Mouse (Mus musculus) activated CD4-positive, CD25-positive, alpha-beta regulatory T cell, adult 4 months (primary cell): ENCODE measurements around the gene Olfr155. TPM values are rescaled to one million over a fixed set of nuclear protein-coding genes. Genes with fewer than 3 reads are reported as not detected.

Source experiments
- ATAC-seq: one replicate; pipeline ENCODE4 v1.8.0; 2017
- polyA plus RNA-seq, 2 experiments: library from polyadenylated mRNA; unstranded; fragments of 100-300 nt; shearing (Covaris generic); gene quantifications; one replicate each; pipeline ENCODE4 v1.2.1; 2017

Gene Olfr155
- under 1 TPM in 1 of 2 experiments, not detected in 1; 0.26 TPM for polyA plus RNA-seq

DNA sequence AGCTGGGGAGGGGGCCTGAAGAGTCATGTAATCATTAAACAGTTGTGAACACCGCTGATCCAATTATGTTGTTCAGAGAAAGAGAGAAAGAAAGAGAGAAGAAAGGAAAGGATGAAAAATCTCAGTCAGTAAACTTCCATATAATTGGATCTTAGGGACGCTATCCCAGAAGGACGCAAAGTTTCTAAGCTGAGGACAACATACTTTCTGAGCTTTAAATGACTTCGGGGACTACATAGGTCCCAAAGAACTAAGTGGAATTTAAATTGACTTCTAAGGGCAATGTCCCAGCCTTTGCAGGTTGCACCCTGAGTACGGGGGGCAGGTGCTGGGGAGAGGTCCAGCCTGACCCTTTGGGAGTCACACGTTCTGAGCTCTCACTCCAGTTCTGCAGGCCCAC, at the start of gene Olfr155:
TSS of gene Olfr155 (plus strand) at position 301 of the 400 bp plus-strand sequence.
- no peak for ATAC-seq

DNA sequence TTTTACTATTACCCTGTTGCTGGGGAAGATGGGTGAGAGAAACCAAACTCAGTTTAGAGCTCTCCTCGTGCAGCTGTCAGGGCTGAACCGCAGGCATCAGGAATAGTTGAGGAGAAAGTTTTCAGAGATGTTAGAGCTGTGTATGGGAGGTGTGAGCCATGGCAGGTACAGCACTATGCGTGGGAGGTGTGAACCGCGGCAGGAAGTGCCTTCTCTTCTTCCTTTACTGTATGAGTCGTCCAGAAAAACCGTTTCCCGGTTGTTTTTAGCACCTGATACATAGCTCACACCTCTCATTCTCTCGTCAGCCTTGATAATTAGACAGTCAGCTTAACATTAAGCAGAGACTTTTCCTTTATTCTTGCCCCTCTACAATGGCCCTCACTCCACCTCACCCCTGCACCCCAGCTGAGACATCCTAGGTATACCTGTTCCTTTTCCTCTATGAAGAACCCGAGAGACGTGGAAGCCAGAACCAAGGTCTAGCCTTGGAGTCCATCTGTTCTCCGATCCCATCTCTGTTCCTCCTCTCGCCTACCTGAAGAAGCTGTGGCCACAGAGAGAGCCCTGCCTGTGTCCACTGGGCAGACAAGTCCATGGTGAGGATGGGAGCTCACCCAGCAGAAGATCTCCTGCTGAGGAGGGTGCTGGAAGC, 28.3 kb upstream of the Olfr155 start:
- ATAC-seq: peak; percentile 83

DNA sequence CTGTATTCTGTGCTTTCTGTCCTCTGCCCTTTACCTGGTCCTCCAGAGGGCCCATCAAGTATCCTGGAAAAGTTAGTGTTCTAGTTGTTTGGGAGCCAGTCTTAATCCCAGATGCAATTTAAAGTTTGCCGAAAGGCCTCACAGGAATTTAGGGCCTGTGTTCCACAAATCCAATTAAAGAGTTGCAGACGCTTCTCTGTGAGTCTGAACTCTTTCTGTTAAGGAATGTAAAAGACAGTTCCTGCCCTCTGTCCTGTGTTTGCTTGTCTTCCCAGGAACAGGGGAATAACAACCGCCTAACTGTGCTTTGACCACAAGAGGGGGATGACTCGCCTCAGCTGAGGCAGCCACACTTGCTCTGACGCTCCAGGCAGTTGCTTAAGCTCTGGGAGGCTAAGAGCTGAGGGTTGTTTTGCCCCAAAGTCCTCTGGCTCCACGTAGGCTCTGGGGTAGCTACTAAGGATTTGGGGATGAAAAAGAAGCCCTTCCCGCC, 27.5 kb upstream of the Olfr155 start, which contains the start of gene Olfr156:
TSS of gene Olfr156 (minus strand) at position 51 of the 493 bp plus-strand sequence.
- ATAC-seq: no peak

DNA sequence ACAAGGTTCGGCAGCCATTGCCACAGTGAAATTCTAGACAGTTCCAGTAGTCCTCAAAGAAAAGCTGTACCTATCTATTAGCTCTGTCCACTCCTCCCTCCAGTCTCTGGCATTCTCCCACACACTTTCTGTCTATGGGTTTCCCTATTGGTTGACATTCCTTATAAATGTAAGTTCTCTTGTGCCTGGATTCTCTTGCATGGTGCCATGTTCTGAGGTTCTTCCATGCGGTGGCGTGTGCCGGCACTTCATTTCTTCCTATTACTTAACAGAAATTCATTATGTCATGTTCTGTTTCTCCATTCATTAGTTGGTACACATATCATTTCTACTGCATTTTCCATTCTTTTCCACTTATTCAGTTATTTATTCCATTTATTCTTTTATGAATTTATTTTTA, 22.6 kb upstream of the Olfr155 start:
- no peak for ATAC-seq

DNA sequence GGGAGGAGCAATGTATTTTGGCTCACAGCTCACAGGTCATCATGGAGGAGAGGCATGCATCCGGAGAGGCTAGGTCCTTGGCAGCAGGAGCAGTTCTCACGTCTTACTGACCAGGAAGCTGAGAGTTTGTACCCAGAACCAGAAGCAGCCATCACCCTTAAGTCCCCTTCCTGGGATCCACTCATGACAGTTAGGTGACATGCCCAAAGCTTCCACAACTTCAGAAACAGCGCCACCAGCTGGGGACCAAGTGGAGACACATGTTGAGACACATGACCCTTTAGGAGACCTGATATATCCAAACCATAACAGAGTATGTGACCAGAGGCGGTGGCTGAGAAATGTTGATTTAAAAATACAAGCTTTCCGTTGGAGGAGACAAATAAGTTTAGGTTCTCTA, 19.3 kb upstream of the Olfr155 start:
- no peak for ATAC-seq

DNA sequence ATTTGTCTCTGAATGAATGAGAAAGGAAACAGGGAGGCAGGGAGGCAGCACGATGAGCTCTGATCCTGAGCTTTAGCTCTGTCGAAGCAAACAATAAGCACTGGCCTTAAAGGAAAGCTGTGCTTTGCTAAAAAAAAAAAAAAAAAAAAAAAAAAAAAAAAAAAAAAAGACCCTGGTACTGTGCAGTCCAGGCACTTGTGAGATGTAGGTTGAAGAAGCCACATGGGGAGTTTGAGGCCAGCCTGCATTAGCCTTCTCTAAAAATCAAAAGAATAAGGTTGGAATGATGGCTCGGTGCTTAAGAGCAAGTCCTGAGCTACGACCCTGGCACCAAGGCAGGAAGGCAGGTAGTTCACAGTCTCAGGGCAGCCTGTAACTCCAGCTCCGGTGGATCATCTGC, 17.6 kb upstream of the Olfr155 start:
- no peak for ATAC-seq

DNA sequence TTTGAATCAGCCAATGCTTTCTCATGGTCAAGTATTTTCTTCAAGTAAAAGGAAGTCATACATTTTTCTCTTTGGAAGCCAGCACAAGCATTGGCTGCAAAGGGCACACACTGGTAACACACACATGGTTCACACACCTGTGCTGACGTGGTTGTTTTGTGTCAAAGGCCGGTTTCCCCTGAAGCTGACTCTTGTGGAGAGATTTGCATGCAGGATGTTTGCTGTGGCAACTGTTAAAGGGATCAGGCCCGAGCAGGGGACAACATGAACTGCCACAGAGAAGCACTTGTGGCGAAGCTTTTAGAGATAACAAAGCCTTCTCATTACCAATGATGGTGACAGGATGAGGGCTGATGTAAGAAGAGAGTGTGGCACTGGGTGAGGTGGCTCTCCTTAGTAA, 16.6 kb upstream of the Olfr155 start:
- ATAC-seq: no peak

DNA sequence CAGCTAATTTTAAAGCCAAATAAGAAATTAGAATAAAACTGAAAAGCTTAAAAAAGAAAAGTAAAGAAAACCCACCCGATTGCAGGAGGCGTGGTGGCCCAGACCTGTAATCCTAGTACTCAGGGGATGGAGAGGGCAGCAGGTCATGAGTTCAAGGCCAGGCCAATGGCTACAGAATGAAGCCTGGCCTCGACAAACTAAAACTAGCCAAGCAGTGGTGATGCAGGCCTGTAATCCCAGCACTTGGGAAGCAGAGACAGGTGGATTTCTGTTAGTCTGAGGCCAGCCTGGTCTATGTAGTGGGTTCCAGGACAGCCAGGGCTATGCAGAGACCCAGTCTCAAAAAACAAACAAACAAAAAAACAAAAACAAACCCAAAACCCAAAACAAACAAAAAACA, 13.0 kb upstream of the Olfr155 start:
- ATAC-seq: no peak

DNA sequence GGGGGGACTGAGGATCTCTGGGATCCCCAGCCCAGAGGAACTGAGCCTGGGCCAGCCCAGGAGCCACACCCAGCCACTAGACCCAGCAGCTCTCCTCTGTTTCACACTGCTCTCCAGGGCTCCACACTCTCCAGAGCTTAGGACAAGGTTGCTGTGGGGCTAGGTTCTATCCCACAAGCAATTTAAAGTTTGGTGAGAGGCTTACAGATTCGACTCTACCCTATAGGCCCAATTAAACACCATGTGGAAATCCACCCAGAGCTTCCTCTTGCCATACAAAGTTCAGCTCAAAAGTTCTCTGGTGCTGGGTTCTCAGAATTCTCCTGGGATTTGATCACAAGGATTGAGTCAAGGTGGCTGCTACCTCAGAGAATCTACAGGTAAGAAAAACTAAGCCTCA, 11.3 kb upstream of the Olfr155 start, which contains the start of gene Olfr157:
TSS of gene Olfr157 (minus strand) at position 101 of the 400 bp plus-strand sequence.
- no peak for ATAC-seq

DNA sequence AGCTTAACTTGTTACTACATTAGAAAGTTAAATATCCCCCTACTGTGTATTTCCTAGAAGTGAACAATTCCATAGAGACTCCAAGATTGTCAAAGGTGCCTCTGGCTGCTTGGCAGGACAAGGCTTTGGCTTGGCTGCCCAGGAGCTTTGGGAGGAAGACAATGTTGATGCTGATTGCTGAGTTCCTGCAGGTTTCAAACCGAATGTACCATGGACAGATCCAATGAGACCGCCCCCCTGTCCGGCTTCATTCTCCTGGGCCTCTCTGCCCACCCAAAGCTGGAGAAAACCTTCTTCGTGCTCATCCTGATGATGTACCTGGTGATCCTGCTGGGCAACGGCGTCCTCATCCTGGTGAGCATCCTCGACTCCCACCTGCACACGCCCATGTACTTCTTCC, 2.7 kb downstream of the Olfr155 start:
- no peak for ATAC-seq

DNA sequence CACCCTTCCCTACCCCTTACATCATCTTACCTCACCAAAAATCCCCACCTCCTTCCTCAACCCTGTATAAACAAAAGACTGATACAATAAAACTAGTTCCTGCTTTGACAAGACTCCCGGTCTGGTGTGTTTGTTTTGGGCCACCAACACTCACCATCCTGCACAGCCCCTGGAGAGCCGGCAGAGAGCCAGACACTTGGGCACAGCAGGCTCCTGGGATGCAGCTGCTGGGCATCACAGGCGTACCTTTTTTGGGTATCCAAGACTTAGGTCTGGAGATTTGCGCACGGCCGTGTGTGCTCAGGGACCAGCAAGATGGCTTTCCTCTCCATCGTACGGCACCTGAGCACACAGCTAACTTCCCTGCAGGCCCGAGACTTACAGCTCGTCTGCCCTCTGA, 8.5 kb downstream of the Olfr155 start:
- no peak for ATAC-seq

DNA sequence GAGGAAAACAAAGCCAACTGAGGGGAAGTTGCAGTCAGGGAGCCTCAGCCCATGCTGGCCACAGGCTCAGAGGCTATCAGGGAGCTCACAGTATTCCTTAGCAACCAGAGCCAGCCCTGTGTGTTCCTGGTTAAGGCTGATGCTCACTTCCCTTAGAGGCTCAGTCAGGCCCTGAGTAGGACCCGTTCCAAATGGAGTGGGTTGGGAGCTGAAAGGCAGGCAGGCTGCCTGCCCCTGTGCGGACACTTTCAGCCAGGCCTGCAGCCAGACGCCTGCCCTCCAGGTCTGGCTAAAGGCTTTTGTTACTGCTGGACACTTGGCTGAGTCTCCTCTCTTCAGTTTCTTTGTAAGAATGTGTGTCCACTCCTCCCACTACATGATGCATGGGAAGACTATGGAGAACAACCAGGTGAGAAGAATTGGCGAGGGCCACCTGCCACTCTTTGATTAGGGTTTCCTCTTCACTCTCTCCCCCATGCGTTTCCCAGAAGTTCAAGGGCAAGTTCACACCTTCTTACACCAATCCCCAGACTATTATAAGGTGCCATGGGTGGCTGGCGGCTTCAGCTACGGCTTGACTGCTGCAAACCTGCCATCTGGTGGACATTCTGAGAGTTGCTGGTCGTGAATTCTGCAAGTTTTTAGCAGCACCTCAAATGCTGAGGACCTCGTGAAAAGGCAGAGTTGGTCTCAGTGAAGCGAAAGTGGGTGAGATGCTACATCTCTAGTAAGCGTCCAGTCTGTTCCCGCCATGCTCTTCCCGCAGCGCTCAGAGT, 9.6 kb downstream of the Olfr155 start:
- ATAC-seq: peak; percentile 40

DNA sequence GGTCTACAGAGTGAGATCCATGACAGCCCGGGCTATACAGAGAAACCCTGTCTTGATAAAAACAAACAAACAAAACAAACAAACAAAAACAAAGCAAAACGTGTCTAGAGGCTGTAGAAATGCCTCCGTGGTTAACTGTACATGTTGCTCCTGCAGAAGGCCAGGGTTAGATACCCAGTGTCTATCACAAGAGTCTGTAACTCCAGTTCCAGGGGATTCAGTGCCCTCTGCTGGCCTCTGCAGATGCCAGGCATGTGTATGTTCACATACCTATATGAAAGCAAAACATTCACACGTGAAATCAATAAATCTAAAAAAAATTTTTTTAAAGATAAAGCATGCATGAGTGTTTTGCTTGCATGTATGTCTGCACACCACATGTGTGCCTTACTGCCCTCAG, 11.9 kb downstream of the Olfr155 start:
- ATAC-seq: no peak

DNA sequence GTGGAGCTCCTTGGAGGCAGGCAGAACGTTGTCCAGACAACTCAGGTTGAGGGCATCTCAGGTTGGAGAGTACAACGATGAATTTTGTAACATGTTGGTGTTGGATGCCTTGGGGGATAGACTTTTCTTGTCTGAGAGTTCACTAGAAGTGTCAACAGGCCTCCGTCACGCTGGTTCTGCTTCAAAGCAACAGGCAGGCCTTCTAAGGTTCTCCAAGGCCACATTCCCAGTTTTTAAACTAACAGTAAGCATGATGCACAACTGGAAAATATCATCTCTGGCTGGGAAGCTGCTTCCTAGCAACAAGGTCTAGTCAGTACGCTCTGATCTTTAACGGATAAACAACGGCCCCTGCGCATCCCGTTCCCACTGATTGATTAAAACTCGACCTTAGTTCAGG, 18.5 kb downstream of the Olfr155 start:
- no peak for ATAC-seq

DNA sequence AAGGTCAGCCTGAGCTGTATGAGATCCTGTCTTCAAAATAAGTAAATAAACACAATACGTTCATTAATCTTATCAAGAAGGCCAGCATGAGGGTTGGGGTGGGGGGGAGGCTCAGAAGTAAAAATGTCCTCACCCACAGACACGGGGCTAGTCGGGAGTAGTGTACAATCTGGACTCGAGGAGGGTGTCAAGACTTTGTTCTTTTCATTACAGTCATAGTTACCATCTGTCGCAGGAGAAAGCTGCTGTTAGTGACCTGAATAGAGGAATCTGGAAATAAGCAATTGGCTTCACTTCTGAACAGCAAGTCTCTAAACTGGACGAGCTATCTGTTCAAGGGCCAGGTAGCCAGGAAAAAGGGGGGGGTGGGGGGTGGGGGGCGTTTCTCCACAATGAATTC, 23.1 kb downstream of the Olfr155 start:
- ATAC-seq: no peak

DNA sequence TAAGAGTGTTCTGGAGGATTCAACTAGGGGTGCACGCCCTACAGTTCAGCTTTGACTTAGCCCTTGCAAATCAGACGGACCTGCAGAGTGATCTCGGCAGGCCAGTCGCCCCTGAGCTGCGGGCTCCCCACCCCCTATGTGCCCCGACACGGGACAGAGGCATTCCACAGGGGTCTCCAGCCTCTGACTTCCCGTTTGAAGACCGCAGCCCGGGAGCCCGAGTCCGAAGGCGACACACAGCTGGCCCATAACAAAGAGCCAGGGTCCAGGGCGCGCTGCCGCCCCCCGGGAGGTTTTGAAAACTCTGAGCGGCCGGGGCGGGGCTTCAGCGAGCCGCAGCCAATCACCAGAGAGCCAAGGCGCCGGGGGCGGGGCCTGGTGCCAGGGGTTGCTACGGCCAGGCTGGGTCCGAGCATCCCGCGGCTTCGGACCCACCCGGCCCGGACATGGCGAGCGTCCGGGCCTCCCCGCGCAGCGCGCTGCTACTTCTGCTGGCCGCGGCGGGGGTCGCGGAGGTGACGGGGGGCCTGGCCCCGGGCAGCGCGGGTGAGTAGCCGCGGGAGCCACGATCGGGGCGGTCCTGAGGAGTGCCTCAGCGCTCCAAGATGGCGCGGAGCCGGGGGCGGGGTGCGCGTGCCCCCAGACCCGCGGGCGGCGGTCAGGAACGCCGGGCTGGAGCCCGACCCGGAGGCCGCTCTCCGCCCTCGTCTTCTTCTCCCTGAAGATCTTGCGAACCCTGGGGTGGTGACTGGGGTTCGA, 24.0 kb downstream of the Olfr155 start, which contains the start of gene Reck:
TSS of gene Reck (plus strand) at position 371 of the 759 bp plus-strand sequence.
- ATAC-seq: peak; percentile 83

DNA sequence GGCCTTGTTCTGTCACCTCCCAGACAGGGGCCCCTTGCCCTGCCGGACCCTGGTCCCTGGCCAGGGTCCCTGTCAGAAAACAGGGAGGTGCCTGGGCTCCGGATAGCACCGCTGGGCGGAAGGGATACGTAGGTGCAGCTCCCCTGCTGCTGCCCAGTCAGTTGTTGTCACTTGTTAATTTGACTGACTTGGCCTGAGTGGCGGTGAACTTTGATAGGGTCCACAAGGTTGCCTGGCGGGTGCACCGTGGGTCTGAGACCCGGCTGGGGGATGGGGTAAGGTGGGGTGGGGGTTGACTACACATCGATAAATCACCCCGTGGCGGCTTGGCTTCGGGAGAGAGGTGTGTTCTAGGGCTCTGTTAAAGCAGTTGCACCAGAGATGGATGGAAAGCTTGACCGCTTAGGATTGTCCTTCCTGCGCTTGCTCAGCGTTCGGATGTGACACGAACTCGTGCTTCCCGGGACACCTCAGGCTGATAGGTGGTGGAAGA, 24.6 kb downstream of the Olfr155 start:
- no peak for ATAC-seq

DNA sequence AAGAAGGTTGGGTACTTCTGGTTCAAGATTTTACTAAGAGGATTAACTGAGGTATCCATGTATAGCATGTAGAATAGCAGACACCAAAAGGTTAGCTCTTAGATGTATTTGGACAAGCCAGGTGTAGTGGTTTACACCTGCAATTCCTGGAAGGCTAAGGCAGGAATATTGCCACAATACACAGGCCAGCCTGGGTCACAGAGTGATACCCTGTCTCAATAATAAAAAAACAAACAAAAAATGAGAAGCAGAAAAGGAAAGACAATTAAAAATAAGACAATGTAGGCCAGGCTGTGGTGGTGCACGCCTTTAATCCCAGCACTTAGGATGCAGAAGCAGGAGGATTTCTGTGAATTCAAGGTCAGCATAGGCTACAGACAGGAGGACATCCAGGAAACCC, 25.9 kb downstream of the Olfr155 start:
- no peak for ATAC-seq

DNA sequence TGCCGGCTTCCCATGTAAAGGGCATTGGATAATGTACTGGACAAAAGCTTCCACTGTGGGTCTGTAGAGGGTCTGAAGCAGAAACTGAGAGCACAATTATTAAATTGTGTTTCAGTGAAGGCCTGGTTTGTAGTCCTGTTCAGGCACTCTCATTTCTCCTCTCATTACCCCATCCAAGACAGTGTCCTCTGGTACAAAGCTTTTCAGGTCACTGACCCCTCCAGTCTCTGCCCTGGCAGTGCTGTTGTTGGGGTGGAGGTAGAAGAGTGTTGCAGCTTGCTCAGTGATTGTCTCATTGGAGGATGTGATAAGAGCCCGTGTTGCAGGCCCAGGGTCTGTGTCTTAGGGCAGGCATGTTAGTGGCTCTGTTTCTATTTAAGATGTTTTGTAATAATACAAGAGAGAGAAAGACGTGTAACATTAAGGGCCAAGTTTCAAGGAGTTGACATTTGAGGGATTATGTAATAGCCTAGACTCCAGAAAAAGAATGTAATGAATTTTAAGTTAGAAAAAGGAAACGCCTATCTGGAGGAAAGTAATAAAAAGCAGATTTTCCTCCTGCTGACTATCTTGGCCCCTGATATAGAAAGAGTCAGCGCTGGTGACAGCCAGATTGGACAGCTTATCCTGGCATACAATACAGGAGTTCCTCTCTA, 26.9 kb downstream of the Olfr155 start:
- no peak for ATAC-seq

DNA sequence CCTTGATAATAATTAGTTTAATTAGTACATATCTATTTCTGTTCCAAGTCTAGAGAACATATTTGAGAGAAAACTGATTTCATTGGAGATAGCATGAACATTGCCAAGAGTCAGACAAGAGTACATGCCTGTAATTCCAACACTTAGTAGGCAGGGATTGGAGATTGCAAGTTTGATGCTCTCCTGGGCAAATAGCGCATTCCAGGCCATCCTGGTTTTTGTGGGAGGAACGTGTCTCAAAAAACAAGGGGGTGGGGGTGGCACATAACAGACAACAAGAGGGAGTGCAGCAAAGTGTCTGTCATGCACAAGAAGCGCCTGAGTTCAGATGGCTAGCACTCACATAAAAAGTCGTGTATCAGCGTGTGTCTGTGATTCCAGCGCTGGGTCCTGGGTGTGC, 28.2 kb downstream of the Olfr155 start:
- no peak for ATAC-seq

DNA sequence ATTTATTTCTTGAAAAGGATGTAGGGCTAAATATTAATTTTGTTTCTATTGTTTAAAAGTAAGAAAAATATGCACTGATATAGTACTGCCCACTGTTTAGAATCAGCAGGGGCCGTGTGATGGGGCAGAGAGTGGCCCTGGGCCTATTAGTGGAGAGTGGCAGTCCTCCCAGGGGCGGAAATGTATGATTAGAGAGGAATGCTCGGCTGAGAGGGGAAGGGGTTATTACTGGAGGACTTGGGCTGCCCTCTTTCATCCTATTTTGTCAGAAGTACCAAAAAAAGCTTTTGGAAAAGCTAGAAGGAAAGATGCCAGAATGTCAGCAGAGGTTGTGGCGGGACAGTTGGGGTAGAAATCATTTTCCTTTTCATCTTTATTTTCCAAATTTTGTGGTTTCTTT, 32.8 kb downstream of the Olfr155 start:
- no peak for ATAC-seq

DNA sequence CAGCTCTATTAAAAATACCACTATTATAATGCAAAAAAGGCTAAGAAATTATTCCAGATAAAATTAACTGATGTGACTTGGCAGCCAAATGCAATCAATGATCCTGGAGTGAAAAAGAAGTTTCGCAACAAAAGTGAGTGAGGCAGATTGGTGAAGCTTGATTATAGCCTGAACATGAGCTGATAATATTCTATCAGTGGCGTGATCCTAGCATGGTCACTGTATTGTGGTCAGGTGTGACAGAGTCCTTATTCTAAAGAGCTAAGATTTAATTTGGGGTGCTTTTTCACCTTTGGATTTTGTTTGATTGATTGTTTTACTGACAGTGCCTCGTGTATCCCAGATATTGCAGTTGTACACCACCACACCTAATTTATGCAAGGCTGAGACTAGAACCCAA, 39.9 kb downstream of the Olfr155 start:
- ATAC-seq: no peak
